Mouse (Mus musculus): ENCODE results near the gene Grip1. TPM values are rescaled to one million over a fixed set of nuclear protein-coding genes. Genes with fewer than 3 reads are reported as not detected.

Grip1 gene
- polyA plus RNA-seq, 1 experiment from 2014 or later = 0.87 TPM

- Histone ChIP-seq H3K9ac (replicated peaks; ENCODE audit: low read depth) (no peak overlapping the region), H3K4me2 (replicated peaks; ENCODE audit: low read depth, low read length) (no peak overlapping the region), H3K9me3 (ENCODE audit: low read length) (no peaks in the 10 kb centered on the region), H3K4me1 (ENCODE audit: insufficient read depth, low read depth, low read length) (no peaks in the 10 kb centered on the region), H3K4me3 (ENCODE audit: low read depth, low read length) (no peak overlapping the region), H3K27ac (ENCODE audit: low read length) (no peak overlapping the region), H3K36me3 (ENCODE audit: insufficient read depth, low read length) (no peaks in the 10 kb centered on the region), H3K27me3 (replicated peaks; ENCODE audit: insufficient read depth, low read length) (no peaks in the 10 kb centered on the region)
- TF ChIP-seq CTCF (IDR thresholded peaks at IDR 0.05) (no peak), EP300 (IDR thresholded peaks at IDR 0.05) (no peak)
- ATAC-seq (no peak), DNase-seq (ENCODE audit: low spot score) (no peak)
- 66% methylated on average over 3 of the region's 3 CpGs for WGBS
Observed at GRCm38 (mm10) chr10:119437319-119437718, 16.3 kb upstream of the Grip1 start.

- TF ChIP-seq CTCF (IDR thresholded peaks at IDR 0.05) = no peak
- TF ChIP-seq EP300 (IDR thresholded peaks at IDR 0.05) = no peak
- DNase-seq (ENCODE audit: low spot score) (no peak), ATAC-seq (no peak)
- no peaks in the 10 kb centered on the region for H3K9me3 ChIP-seq (ENCODE audit: low read length)
- no peak overlapping the region for H3K27ac ChIP-seq (ENCODE audit: low read length)
- H3K4me1 ChIP-seq (ENCODE audit: insufficient read depth, low read depth, low read length) = no peaks in the 10 kb centered on the region
- no peaks in the 10 kb centered on the region for H3K27me3 ChIP-seq (replicated peaks; ENCODE audit: insufficient read depth, low read length)
- no peaks in the 10 kb centered on the region for H3K36me3 ChIP-seq (ENCODE audit: insufficient read depth, low read length)
- no peak overlapping the region for H3K9ac ChIP-seq (replicated peaks; ENCODE audit: low read depth)
- 51% methylated on average over 6 of the region's 6 CpGs for WGBS
- no peak overlapping the region for H3K4me3 ChIP-seq (ENCODE audit: low read depth, low read length)
- H3K4me2 ChIP-seq (replicated peaks; ENCODE audit: low read depth, low read length) = no peak overlapping the region
Observed at GRCm38 (mm10) chr10:119441743-119442142, 11.9 kb upstream of the Grip1 start.

- Histone ChIP-seq H3K4me1 (ENCODE audit: insufficient read depth, low read depth, low read length) (no peaks in the 10 kb centered on the region), H3K27me3 (replicated peaks; ENCODE audit: insufficient read depth, low read length) (no peaks in the 10 kb centered on the region), H3K27ac (ENCODE audit: low read length) (no peak overlapping the region), H3K9me3 (ENCODE audit: low read length) (no peaks in the 10 kb centered on the region), H3K9ac (replicated peaks; ENCODE audit: low read depth) (no peak overlapping the region), H3K4me3 (ENCODE audit: low read depth, low read length) (no peak overlapping the region), H3K4me2 (replicated peaks; ENCODE audit: low read depth, low read length) (no peak overlapping the region), H3K36me3 (ENCODE audit: insufficient read depth, low read length) (no peaks in the 10 kb centered on the region)
- TF ChIP-seq EP300 (IDR thresholded peaks at IDR 0.05) (no peak), CTCF (IDR thresholded peaks at IDR 0.05) (no peak)
- DNase-seq (ENCODE audit: low spot score) (no peak), ATAC-seq (peak; percentile 28; the same call in 1 of the 2 replicates)
- WGBS = 59% methylated on average over 14 of the region's 14 CpGs
Observed at GRCm38 (mm10) chr10:119447392-119447914, 6.2 kb upstream of the Grip1 start.

DNA sequence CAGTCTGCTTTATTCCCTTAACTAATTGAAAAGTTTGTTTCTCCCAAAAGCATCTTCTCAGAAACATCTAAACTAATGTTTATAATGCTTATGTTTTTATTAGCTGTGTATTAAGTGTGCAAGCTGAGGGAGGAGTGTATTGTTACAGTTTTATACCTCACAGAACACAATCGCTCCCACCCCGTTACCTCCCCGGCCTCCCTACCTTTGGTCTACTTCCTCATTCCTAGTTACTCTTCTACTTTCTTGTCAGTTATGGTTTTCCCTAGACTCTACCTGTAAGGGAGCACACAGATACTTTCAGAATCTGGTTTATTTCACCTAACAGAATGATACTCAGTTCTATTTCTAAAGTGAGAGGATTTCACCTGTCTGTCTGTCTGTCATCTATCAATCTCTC is 5.7 kb upstream of the Grip1 start:
- no peak overlapping the region for H3K4me2 ChIP-seq (replicated peaks; ENCODE audit: low read depth, low read length)
- H3K9me3 ChIP-seq (ENCODE audit: low read length) = no peaks in the 10 kb centered on the region
- 69% methylated on average over 3 of the region's 3 CpGs for WGBS

GRCm38 (mm10) chr10:119452698-119453097 is 932 bp upstream of the Grip1 start:
- no peak overlapping the region for H3K4me3 ChIP-seq (ENCODE audit: low read depth, low read length)
- no peak overlapping the region for H3K27ac ChIP-seq (ENCODE audit: low read length)
- no peak for DNase-seq (ENCODE audit: low spot score)
- H3K4me1 ChIP-seq (ENCODE audit: insufficient read depth, low read depth, low read length) = no peaks in the 10 kb centered on the region
- H3K4me2 ChIP-seq (replicated peaks; ENCODE audit: low read depth, low read length) = no peak overlapping the region; the same call in 1 of the 2 replicates
- TF ChIP-seq CTCF (IDR thresholded peaks at IDR 0.05) (no peak), EP300 (IDR thresholded peaks at IDR 0.05) (no peak)
- H3K27me3 ChIP-seq (replicated peaks; ENCODE audit: insufficient read depth, low read length) = no peaks in the 10 kb centered on the region
- H3K9me3 ChIP-seq (ENCODE audit: low read length) = no peaks in the 10 kb centered on the region
- no peaks in the 10 kb centered on the region for H3K36me3 ChIP-seq (ENCODE audit: insufficient read depth, low read length)
- no peak overlapping the region for H3K9ac ChIP-seq (replicated peaks; ENCODE audit: low read depth)
- WGBS = 54% methylated on average over 5 of the region's 5 CpGs
- ATAC-seq = no peak

More for the DNA sequence above, 5.7 kb upstream of the Grip1 start:
- no peak for DNase-seq (ENCODE audit: low spot score)
- Histone ChIP-seq H3K4me3 (ENCODE audit: low read depth, low read length) (no peak overlapping the region), H3K36me3 (ENCODE audit: insufficient read depth, low read length) (no peaks in the 10 kb centered on the region), H3K27me3 (replicated peaks; ENCODE audit: insufficient read depth, low read length) (no peaks in the 10 kb centered on the region), H3K4me1 (ENCODE audit: insufficient read depth, low read depth, low read length) (no peaks in the 10 kb centered on the region), H3K9ac (replicated peaks; ENCODE audit: low read depth) (no peak overlapping the region), H3K27ac (ENCODE audit: low read length) (no peak overlapping the region)
- TF ChIP-seq EP300 (IDR thresholded peaks at IDR 0.05) (no peak), CTCF (IDR thresholded peaks at IDR 0.05) (no peak)
- ATAC-seq = no peak

GRCm38 (mm10) chr10:119454106-119454667 is 557 bp downstream of the Grip1 start:
- WGBS = 0% methylated on average over 21 of the region's 57 CpGs
- peak overlapping the region; percentile 57 for H3K4me3 ChIP-seq (ENCODE audit: low read depth, low read length)
- peak overlapping the region; percentile 99 for H3K4me2 ChIP-seq (replicated peaks; ENCODE audit: low read depth, low read length)
- DNase-seq (ENCODE audit: low spot score) = peak; percentile 40
- H3K36me3 ChIP-seq (ENCODE audit: insufficient read depth, low read length) = no peaks in the 10 kb centered on the region
- no peaks in the 10 kb centered on the region for H3K4me1 ChIP-seq (ENCODE audit: insufficient read depth, low read depth, low read length)
- TF ChIP-seq EP300 (IDR thresholded peaks at IDR 0.05) (no peak), CTCF (IDR thresholded peaks at IDR 0.05) (no peak)
- no peaks in the 10 kb centered on the region for H3K27me3 ChIP-seq (replicated peaks; ENCODE audit: insufficient read depth, low read length)
- no peak overlapping the region for H3K27ac ChIP-seq (ENCODE audit: low read length)
- no peaks in the 10 kb centered on the region for H3K9me3 ChIP-seq (ENCODE audit: low read length)
- no peak overlapping the region for H3K9ac ChIP-seq (replicated peaks; ENCODE audit: low read depth)
- peak; percentile 65 for ATAC-seq
